Mouse (Mus musculus) heart, postnatal 36 days (tissue): ENCODE results near the gene Polk. TPM values are rescaled to one million over a fixed set of nuclear protein-coding genes. Genes with fewer than 3 reads are reported as not detected.

Experiments
- DNase-seq, 2 experiments: peaks; one replicate each; pipeline ENCODE4 v3.0.0; 2021 to 2022
- intact Hi-C: fragments of 180-260 bp; cut with DNase I; formaldehyde crosslinking; loops from one replicate; pipeline ENCODE4 v1.15.1; 2025
- total RNA-seq, 2 experiments: library from RNA; stranded (reverse); gene quantifications; 2 replicates each; pipeline ENCODE4 v1.2.3; 2021

Polk gene
- total RNA-seq, result 1 to 10 TPM; 4.5 to 5.6 TPM

DNA sequence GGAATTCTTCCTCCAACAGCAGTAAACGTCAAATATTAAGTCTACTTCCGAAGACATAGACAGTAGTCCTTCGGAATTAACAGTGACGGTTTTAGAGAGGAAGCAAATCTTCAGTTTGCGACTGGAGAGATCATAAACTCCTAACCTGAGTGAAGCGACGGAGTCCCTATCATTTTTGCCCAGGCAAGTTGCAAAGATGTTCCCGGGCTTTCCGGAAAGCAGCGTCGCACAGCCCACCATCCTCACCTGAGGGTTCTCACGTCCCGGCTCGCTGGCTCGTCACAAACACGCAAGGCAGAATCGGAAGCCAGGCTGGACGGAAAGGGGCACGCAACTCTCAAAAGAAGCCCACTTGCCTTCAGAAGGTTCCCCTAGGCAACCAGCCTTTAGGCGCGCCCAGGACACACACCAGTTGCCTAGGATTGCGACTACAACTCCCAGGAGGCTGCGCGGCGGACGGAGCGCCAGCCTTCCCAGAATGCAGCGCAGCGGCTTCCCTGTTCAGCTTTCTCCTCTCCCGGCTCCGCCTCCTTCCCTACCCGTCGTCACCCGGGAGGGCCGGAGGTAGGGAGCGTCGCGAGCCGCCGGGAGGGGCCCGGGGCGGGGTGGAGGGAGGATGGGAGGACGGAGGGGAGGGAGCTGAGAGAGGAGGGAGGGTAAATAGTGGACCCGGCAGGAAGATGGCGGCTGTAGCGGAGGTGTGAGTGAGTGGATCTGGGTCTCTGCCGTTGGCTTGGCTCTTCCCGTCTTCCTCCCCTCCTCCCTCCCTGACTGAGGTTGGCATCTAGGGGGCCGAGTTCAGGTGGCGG, at the start of gene Polk, which contains the start of gene Col4a3bp:
Gene Polk, minus strand, starts transcription at position 499 of the 809 bp plus-strand sequence.
Gene Col4a3bp, plus strand, starts transcription at position 538 of the 809 bp plus-strand sequence.
- DNase-seq, result peak; percentile 92 to 96
- intact Hi-C loops, result loop anchor here (2.0 to 5.0 kb wide), 3 partner anchors 51 to 155 kb away; partner anchors contain the start of gene Poc5

DNA sequence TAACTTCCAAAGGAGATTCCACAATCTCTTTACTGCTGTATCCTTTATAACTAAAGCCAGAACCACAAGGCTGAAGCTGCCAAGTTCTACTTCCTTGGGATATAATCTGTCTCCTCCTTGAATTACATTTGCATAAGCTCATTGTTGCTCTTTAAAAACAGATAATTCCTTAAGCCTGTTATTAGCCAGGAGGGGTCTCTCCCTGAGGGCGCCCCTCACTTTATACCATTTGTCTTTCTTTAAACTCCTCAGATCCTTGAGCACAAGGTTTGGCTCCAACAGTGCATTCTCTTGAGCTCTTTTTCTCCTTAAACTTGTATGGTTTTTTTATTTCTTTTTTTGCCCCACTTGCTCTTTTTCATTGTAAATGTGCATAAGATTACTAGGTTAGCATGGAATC, 46.3 kb upstream of the Polk start:
- DNase-seq, result no peak

DNA sequence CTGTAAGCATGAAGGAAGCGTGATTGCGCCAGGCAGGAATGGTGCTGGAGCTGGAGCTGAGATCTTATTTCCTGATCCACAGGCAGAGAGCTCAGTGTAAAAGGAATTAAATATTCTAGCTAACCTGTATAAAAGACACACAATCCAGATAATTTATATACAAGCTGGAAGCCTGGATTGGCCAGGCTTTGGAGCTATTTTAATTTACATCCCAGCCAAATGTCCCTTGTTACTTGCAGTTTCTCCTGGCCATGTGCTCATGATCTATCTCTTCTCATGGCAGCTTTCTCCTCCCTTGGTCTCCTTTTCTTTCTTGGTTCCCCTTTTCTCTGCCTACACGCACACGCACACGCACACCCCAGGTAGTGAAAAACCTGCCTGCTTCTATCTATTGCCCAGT, 44.2 kb upstream of the Polk start:
- intact Hi-C loops, result no loop called here
- DNase-seq, result no peak

More for the DNA sequence above, 46.3 kb upstream of the Polk start:
- intact Hi-C loops, result no loop called here

DNA sequence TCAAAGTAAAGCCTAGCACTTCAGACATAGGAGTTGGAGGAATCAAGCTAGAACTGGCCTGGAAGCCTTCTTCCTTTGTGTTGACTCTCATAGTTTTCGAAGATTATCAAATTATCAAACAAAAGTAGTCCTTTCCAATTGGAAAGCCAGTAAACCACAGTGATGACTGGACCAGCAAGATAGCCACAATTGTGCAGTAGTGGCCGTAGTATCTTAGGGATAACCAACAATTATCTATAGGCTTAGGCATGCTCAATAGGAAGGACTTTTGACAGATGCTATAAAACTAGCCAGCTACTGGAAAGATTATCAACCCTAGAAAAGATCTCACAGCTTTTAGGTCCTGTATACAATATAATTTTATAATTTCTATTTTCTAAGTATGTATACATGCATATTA, 41.8 kb upstream of the Polk start:
- no peak for DNase-seq
- intact Hi-C loops, result no loop called here

DNA sequence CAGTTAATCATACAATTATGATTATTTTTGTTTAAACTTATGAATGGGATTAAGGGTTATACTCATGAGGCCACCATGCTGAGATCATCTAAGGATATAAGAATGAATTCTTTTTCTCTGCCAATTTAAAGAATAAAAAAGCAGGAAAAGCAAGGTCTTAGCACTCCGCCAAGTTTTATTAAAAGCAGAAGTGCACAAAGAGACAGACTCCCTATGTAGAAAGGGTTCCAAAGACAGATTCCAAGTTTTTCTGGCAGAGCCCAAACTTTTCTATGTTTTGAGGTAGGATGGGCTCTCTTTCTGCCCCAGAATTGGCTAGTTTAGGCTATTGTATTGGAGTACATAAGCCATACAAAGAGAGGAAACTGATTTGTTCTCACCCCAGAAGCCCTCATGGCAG, 37.6 kb upstream of the Polk start:
- intact Hi-C loops, result no loop called here
- DNase-seq, result no peak

DNA sequence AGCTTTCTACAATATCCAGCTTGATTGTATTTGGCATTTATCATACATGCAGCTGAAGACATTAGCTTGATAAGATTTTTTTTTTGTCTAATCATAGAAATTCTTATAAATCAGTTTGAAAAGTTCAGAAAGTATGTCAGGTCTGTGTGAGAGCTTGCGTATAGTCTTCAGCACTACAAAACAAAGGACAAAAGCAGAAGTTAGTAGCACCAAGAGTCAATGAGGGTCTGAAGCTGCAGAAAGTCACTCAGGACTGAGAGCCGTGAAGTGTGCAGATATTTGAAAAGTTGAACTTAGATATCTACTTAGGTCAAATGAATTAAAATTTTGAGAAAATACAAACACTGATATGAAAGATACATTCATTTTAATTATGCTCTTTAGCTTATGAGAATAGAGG, 36.7 kb upstream of the Polk start:
- no peak for DNase-seq
- intact Hi-C loops, result no loop called here

DNA sequence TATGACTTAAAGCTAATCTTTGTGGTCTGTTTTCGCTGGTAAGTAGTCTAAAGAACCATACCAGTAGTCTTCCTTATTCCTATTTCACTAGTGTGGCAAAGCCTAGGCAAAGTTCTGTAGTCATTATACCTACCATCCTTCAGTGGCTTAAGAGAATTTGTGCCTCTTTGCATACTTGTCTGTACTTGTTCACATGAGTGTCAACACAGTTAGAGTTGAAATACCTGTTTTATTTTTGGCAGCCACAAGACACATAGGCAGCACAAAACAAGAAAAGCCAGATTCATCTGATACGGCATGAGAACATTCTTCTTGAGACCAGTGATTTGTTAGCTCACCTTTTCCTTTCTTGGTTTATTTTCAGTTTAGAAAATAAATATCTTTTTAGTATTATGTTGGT, 31.8 kb upstream of the Polk start:
- intact Hi-C loops, result no loop called here
- no peak for DNase-seq

DNA sequence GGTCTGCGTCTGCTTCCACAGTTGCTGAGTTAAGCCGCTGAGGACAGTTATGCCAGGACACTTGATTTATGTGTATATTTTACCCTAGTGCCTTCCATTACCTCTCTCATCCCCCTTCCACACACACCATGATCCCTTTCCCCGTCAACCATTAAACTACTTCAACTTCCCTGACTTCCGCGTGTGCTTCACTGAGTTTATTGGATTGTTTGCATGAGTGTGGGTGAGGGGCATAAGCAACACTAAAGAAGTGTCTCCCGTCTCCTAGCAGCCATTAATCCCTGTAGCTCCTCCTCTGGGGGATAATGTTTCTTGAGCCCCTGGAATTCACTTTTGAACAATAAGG, 28.6 kb upstream of the Polk start:
- intact Hi-C loops, result no loop called here
- DNase-seq, result no peak

DNA sequence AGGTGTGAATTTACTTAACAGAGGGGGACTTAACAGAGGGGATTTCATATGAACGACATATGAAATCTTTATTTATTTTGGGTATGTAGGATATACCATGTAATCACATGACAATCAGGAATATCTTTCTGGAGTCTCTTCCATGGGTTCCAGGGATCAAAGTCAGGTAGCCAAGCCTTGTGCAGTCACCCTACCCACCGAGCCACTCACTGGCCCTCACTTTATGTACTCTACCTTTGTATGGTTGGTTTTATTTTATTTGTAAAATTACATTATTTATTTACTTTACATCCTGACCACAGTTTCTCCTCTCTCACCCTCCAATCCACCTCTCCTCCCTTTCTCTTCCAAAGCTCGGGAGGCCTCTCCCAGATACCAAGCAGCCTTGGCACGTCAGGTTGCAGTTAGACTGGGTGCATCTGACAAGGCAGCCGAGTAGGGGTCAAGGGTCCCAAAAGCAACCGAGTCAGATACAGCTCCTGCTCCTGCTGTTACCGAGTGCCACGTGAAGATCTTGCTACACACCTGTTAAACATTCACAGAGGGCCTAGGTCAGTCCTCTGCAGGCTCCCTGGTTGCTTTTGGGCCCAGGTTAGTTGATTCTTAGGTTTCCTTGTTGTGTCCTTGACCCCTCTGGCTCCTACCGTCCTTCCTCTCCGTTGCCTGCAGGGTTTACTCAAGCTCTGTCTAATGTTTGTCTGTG, 28.1 kb upstream of the Polk start:
- no peak for DNase-seq
- intact Hi-C loops, result no loop called here

DNA sequence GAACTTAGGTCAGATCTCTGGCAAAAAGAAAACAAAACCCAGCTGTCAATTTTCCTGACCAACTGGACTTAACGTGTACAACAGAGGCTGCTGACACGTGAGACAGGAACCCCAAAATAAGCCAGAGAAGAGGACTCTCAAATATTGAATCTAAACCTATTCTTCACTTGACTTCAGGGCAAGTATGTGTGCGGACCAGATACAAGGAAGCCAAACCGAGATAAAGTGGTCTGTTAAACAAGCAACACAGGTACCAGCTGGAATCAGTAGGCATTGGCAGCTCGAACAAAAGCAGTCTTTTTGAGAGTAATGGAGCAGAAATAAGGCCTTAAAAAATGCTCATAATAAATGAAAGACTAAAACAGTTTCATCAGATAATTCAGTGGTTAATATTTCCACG, 25.6 kb upstream of the Polk start:
- no peak for DNase-seq
- intact Hi-C loops, result no loop called here

DNA sequence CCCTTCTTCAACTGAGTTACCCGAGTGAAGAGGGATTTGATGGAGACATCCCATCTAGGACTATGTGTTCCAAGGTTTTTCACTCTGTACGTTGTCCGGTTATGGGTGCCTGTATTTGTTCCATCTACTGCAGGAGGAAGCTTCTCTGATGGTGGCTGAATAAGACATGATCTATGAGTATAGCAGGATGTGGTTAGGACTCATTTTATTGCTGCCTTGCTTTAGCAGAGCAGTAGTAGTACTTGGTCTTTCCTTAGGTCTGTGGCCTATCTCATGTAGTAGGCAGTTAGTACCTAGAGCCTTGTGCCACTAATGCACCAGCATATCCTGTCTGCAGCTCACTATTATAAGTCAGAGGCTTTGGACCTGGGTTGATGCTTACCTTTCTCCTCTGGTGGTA, 12.7 kb upstream of the Polk start:
- no peak for DNase-seq
- intact Hi-C loops, result no loop called here

DNA sequence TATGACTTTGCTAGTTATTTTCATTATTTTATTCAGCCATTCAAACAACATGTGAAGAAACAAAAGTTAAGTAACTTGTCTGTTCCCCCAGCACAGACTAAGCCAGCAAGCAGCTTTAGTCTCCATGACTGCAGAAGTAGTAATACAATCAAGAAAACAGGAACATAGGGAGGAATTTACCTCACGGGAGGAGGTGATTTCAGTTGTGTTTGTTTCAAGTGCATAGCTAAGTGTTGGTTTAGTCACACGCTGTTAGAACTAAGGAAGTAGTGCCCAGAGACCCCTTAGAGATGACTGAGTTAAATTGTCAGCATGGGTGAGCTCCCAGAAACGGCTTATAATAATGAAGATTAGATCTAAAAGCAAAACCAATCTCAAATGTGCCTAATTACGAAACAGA, 5.6 kb upstream of the Polk start:
- DNase-seq, result no peak
- intact Hi-C loops, result no loop called here

DNA sequence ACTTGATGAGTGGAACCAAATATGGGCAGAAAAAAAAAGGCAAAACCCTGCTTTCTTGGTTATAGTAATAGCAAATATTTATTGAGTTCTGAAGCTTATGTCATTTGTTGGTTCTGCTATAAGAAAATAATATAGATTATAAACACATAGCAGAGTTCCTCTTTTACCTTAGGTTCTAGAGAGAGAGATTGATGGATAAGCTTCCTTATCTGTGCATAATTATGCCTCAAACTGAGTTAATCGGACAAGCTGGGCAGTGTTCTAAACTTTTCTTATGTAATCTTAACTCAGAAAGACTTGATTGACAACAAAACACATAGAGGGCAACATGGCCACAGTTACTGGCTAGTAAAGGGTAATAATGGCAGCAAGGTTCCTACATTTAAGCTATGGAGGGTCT, 4.9 kb upstream of the Polk start:
- intact Hi-C loops, result no loop called here
- DNase-seq, result no peak

DNA sequence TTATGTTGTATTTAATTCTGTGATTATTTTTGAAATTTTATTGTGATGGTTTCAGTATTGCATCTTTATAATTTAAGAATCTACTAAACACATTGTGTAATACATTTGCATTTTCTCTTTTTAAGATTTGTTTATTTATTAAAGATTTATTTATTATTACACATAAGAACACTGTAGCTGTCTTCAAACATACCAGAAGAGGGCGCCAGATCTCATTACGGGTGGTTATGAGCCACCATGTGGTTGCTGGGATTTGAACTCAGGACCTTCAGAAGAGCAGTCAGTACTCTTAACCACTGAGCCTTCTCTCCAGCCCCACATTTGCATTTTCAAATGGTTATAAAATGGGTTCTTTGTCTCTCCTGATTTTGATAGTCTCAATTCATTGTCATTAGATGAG, 2.1 kb upstream of the Polk start:
- intact Hi-C loops, result loop anchor here (5.0 kb wide), 1 partner anchor 157 kb away; the partner anchor contains the start of gene Poc5
- DNase-seq, result no peak

DNA sequence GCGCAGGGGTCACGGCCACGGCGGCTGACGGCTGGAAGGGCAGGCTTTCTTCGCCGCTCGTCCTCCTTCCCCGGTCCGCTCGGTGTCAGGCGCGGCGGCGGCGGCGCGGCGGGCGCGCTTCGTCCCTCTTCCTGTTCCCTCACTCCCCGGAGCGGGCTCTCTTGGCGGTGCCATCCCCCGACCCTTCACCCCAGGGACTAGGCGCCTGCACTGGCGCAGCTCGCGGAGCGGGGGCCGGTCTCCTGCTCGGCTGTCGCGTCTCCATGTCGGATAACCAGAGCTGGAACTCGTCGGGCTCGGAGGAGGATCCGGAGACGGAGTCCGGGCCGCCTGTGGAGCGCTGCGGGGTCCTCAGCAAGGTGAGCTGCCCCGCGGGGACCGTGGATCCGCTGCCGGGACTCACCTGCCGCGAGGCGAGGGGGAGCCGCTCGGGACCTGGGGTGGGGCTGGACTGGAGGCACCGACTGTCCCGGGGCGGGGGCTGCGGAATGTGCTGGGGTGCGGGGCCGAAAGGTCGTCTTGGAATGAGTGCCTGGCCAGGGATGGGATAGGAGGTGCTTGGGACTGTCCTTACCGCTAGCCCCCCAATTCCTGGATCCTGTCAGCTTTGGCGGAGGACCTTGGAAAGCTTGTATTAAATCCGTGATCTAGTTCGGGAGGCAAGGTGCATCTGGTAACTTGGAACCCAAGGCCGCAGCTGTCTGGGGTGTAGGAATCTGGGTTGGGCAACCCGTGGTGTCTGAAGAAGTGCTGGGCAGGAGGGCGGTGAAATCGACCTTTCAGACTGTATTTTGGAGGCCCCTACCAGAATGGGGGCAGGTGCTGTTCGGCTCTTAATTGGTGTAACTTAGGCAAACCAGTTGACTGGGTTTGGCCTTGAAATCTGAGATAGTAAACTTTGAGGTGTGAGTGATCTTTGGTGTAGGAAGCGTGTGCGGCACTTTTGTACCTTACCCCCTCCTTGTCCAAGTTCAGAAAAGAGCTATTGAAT, 817 bp upstream of the Polk start:
- intact Hi-C loops, result loop anchor here (2.0 to 5.0 kb wide), 3 partner anchors 50 to 156 kb away; partner anchors contain the start of gene Poc5
- DNase-seq, result no peak

DNA sequence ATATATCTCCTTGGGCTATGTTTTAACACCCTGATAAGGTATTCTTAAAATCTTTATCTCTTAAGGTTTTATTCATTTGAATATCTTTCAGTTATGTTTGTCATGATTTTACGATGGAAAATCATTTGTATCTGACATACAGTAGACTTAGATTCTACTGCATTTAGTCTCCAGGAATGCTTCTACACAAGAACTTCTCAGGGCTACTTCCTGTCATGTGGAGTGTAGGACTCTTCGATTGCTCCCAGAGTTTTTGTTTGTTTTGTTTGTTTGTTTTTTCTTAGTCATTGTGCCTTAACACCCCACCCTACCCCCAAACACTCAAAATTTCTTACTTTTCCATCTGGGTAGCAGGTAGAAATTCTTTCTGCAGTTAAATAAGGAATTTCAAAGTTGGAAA, 998 bp downstream of the Polk start:
- intact Hi-C loops, result loop anchor here (5.0 kb wide), 1 partner anchor 154 kb away; the partner anchor contains the start of gene Poc5
- no peak for DNase-seq

DNA sequence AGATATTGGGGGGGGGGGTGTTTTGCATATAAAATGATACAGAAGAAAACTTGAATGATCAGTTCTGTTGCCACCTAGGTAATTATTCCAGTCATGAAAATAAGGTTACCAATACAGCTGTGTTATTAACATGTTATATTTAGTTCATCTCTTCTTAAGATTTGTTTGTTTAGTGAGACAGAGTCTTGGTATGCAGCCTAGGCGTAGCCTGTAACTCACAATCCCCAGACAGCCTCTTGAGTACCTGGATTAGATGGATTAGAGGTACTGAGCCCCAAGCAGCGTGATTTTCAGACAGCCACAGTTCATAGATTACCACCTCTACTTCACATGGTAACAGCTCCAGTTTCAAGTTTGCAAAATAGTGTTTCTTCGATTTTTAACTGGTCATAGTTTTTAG, 4.3 kb downstream of the Polk start:
- intact Hi-C loops, result no loop called here

DNA sequence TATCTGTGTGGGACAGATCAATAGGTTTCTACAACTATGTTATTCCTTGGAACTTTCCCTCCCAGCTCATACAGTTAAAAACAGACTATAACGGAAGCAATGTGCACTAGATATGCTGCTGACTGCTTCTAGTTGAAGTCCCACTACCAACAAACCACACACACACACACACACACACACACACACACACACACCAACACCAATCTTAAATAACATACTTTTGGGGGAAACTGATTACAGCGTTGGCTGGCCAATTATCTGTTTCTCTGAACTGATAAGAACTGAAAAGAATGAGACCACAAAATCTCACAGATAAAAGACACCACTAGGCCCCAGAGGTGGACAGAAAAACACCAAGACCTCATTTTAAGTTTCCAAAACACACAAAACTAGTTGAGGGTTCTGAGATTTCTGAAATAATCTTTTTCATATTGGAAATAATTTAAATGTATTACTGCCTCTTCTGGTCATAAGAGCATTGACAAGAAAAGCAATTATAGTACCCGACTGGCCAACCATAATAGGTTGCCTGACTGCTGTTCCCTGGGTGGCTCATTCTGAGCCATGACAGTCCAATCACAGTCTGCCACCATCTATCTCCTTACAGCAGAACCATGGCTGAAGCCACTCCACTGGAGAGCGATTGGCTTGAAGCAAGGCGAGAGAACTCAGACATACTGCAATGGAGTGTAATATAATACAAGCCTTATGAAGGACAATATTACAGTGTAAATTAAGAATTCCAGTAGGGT, 5.4 kb downstream of the Polk start:
- intact Hi-C loops, result no loop called here
- DNase-seq, result no peak

More for the DNA sequence above, 4.3 kb downstream of the Polk start:
- no peak for DNase-seq

DNA sequence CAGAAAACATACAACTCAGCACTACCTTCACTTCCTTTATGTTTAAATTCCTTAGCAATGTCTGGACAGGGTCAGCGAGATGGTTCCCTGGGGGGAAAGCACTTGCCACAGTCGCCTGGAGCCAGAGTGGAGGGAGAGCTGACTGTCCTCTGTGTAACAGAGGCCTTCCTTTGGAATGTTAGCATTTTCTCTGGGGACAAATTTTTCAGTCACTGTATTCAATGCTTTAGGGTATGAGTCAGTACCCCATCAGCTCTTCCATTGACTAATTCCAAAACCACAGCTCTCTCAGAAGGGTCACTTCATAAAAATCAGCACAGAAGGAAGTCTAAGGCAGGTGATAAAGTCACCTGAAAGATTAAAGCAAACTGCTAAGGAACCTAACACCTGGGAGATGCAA, 8.6 kb downstream of the Polk start:
- intact Hi-C loops, result no loop called here
- DNase-seq, result no peak

DNA sequence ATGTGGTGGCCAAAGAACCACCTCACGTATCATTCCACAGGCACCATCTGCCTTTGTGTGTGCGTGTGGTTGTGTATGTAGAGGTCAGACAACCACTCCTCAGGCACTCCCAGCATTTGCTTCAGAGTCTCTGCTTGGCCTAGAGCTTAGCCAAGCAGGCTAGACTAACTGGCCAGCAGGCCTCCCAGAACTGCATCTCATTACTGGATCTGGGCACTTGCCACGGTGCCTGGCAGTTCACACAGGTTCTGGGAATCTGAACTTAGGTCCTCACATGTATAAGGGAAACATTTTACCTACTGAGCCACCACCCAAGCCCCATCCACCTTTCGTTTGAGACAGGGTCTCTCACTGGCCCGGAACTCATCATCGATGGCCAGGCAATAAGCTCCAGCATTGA, 10.2 kb downstream of the Polk start:
- DNase-seq, result no peak
- intact Hi-C loops, result no loop called here
